Mouse (Mus musculus): ENCODE data around the gene Sgk2.
"Not testable (repeated sequence)": the region's sequence is repeated elsewhere in the genome, so short reads cannot be mapped to it uniquely, and the experiment has no call there.

Sgk2 gene

GRCm38 (mm10) chr2:163016916-163017743 is 30.0 kb downstream of the Sgk2 start, which contains the start of gene Ift52:
Gene Ift52, plus strand, starts transcription at chr2:163017354.
- no peaks in the 10 kb centered on the region for H3K36me3 ChIP-seq (ENCODE audit: control insufficient read depth, insufficient read depth, low read length, poor library complexity, severe bottlenecking)
- peak; percentile 92 for DNase-seq (ENCODE audit: low read depth, low spot score)

GRCm38 (mm10) chr2:163031289-163031688 is 44.2 kb downstream of the Sgk2 start:
- H3K27me3 ChIP-seq (ENCODE audit: control insufficient read depth, insufficient read depth, low read length, poor library complexity, severe bottlenecking): no peaks in the 10 kb centered on the region
- peaks cover 15% of the 10 kb centered on the region for H3K36me3 ChIP-seq (ENCODE audit: control insufficient read depth, insufficient read depth, low read length, poor library complexity, severe bottlenecking)
- DNase-seq (ENCODE audit: low read depth, low spot score): no peak

More at GRCm38 (mm10) chr2:163016916-163017743, 30.0 kb downstream of the Sgk2 start, which contains the start of gene Ift52:
- no peaks in the 10 kb centered on the region for H3K27me3 ChIP-seq (ENCODE audit: control insufficient read depth, insufficient read depth, low read length, poor library complexity, severe bottlenecking)

GRCm38 (mm10) chr2:163031757-163032156 is 44.6 kb downstream of the Sgk2 start:
- Histone ChIP-seq H3K27me3 (ENCODE audit: control insufficient read depth, insufficient read depth, low read length, poor library complexity, severe bottlenecking) (no peaks in the 10 kb centered on the region), H3K36me3 (ENCODE audit: control insufficient read depth, insufficient read depth, low read length, poor library complexity, severe bottlenecking) (peaks cover 15% of the 10 kb centered on the region)
- DNase-seq (ENCODE audit: low read depth, low spot score): no peak

- Histone ChIP-seq H3K27me3 (ENCODE audit: control insufficient read depth, insufficient read depth, low read length, poor library complexity, severe bottlenecking) (no peaks in the 10 kb centered on the region), H3K36me3 (ENCODE audit: control insufficient read depth, insufficient read depth, low read length, poor library complexity, severe bottlenecking) (peaks cover 17% of the 10 kb centered on the region)
- DNase-seq (ENCODE audit: low read depth, low spot score): no peak
These were observed 45.5 kb downstream of the Sgk2 start for GRCm38 (mm10) chr2:163032622-163033021.

- peaks cover 15% of the 10 kb centered on the region for H3K36me3 ChIP-seq (ENCODE audit: control insufficient read depth, insufficient read depth, low read length, poor library complexity, severe bottlenecking)
- DNase-seq (ENCODE audit: low read depth, low spot score): no peak
- H3K27me3 ChIP-seq (ENCODE audit: control insufficient read depth, insufficient read depth, low read length, poor library complexity, severe bottlenecking): no peaks in the 10 kb centered on the region
These were observed 52.8 kb downstream of the Sgk2 start for GRCm38 (mm10) chr2:163039940-163040339.

GRCm38 (mm10) chr2:163048125-163048524 is 61.0 kb downstream of the Sgk2 start:
- peak; percentile 67 for DNase-seq (ENCODE audit: low read depth, low spot score)
- H3K36me3 ChIP-seq (ENCODE audit: control insufficient read depth, insufficient read depth, low read length, poor library complexity, severe bottlenecking): peaks cover 11% of the 10 kb centered on the region
- H3K27me3 ChIP-seq (ENCODE audit: control insufficient read depth, insufficient read depth, low read length, poor library complexity, severe bottlenecking): no peaks in the 10 kb centered on the region

GRCm38 (mm10) chr2:163049116-163049515 is 62.0 kb downstream of the Sgk2 start:
- no peak for DNase-seq (ENCODE audit: low read depth, low spot score)
- H3K36me3 ChIP-seq (ENCODE audit: control insufficient read depth, insufficient read depth, low read length, poor library complexity, severe bottlenecking): peaks cover 9% of the 10 kb centered on the region
- no peaks in the 10 kb centered on the region for H3K27me3 ChIP-seq (ENCODE audit: control insufficient read depth, insufficient read depth, low read length, poor library complexity, severe bottlenecking)

- Histone ChIP-seq H3K36me3 (ENCODE audit: control insufficient read depth, insufficient read depth, low read length, poor library complexity, severe bottlenecking) (no peaks in the 10 kb centered on the region), H3K27me3 (ENCODE audit: control insufficient read depth, insufficient read depth, low read length, poor library complexity, severe bottlenecking) (no peaks in the 10 kb centered on the region)
- DNase-seq (ENCODE audit: low read depth, low spot score): no peak
These were observed 64.6 kb downstream of the Sgk2 start for GRCm38 (mm10) chr2:163051691-163052090.

GRCm38 (mm10) chr2:163052101-163052500 is 65.0 kb downstream of the Sgk2 start:
- Histone ChIP-seq H3K36me3 (ENCODE audit: control insufficient read depth, insufficient read depth, low read length, poor library complexity, severe bottlenecking) (no peaks in the 10 kb centered on the region), H3K27me3 (ENCODE audit: control insufficient read depth, insufficient read depth, low read length, poor library complexity, severe bottlenecking) (no peaks in the 10 kb centered on the region)
- no peak for DNase-seq (ENCODE audit: low read depth, low spot score)

GRCm38 (mm10) chr2:163052826-163053225 is 65.7 kb downstream of the Sgk2 start:
- H3K27me3 ChIP-seq (ENCODE audit: control insufficient read depth, insufficient read depth, low read length, poor library complexity, severe bottlenecking): no peaks in the 10 kb centered on the region
- no peak for DNase-seq (ENCODE audit: low read depth, low spot score)
- H3K36me3 ChIP-seq (ENCODE audit: control insufficient read depth, insufficient read depth, low read length, poor library complexity, severe bottlenecking): no peaks in the 10 kb centered on the region

GRCm38 (mm10) chr2:163054335-163054840 is 67.3 kb downstream of the Sgk2 start, which contains the start of gene Mybl2:
Gene Mybl2, plus strand, starts transcription at chr2:163054687.
- peak; percentile 96 for DNase-seq (ENCODE audit: low read depth, low spot score)
- no peaks in the 10 kb centered on the region for H3K36me3 ChIP-seq (ENCODE audit: control insufficient read depth, insufficient read depth, low read length, poor library complexity, severe bottlenecking)
- H3K27me3 ChIP-seq (ENCODE audit: control insufficient read depth, insufficient read depth, low read length, poor library complexity, severe bottlenecking): no peaks in the 10 kb centered on the region

- H3K36me3 ChIP-seq (ENCODE audit: control insufficient read depth, insufficient read depth, low read length, poor library complexity, severe bottlenecking): no peaks in the 10 kb centered on the region
- no peaks in the 10 kb centered on the region for H3K27me3 ChIP-seq (ENCODE audit: control insufficient read depth, insufficient read depth, low read length, poor library complexity, severe bottlenecking)
- peak; percentile 36 for DNase-seq (ENCODE audit: low read depth, low spot score)
These were observed 67.9 kb downstream of the Sgk2 start for GRCm38 (mm10) chr2:163054891-163055494.

- Histone ChIP-seq H3K36me3 (ENCODE audit: control insufficient read depth, insufficient read depth, low read length, poor library complexity, severe bottlenecking) (no peaks in the 10 kb centered on the region), H3K27me3 (ENCODE audit: control insufficient read depth, insufficient read depth, low read length, poor library complexity, severe bottlenecking) (no peaks in the 10 kb centered on the region)
- DNase-seq (ENCODE audit: low read depth, low spot score): no peak
These were observed 68.6 kb downstream of the Sgk2 start for GRCm38 (mm10) chr2:163055715-163056114.

GRCm38 (mm10) chr2:163056584-163056983 is 69.5 kb downstream of the Sgk2 start:
- Histone ChIP-seq H3K36me3 (ENCODE audit: control insufficient read depth, insufficient read depth, low read length, poor library complexity, severe bottlenecking) (no peaks in the 10 kb centered on the region), H3K27me3 (ENCODE audit: control insufficient read depth, insufficient read depth, low read length, poor library complexity, severe bottlenecking) (no peaks in the 10 kb centered on the region)
- no peak for DNase-seq (ENCODE audit: low read depth, low spot score)

GRCm38 (mm10) chr2:163058981-163059380 is 71.9 kb downstream of the Sgk2 start:
- H3K36me3 ChIP-seq (ENCODE audit: control insufficient read depth, insufficient read depth, low read length, poor library complexity, severe bottlenecking); DNase-seq (ENCODE audit: low read depth, low spot score); H3K27me3 ChIP-seq (ENCODE audit: control insufficient read depth, insufficient read depth, low read length, poor library complexity, severe bottlenecking): not testable (repeated sequence)
